Mouse (Mus musculus): Measurements from ENCODE around the gene Gja1. TPM values are rescaled to one million over a fixed set of nuclear protein-coding genes. Genes with fewer than 3 reads are reported as not detected.

The Gja1 gene
- polyA plus RNA-seq, 3 experiments from 2014 or later, result 0.18 to 0.59 (median 0.30) TPM

DNA sequence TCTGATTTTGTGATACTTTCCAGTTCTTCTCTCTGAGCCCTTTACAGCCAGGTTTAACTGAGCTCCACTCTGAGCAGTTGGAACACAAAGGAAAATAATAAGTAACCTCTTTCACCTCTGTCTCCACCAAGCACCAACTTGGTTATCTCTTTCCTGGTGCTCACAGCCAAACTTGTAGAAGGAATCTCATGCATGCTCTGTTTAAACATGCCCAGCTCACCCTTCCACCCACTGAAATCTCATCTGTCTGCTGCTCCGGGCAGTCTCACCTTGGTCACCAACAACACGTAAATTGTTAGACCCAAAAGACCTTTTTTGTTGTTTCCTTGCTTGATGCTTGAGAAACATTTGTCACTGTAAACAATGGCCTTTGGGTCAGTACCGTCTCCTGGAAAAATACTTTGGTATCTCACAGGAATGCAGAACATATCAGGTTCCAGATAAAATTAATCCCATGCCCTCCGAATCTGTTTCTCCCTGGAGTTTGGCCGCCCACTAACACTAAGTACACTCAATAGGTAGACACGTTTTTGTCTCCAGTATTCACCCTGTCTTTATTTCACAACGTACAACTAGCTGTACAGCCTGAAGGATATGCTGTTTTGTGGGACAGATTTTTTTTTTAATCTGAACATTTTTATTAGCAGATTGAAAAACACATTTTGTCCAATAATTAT is 38.9 kb downstream of the Gja1 start:
- ATAC-seq, result no peak

DNA sequence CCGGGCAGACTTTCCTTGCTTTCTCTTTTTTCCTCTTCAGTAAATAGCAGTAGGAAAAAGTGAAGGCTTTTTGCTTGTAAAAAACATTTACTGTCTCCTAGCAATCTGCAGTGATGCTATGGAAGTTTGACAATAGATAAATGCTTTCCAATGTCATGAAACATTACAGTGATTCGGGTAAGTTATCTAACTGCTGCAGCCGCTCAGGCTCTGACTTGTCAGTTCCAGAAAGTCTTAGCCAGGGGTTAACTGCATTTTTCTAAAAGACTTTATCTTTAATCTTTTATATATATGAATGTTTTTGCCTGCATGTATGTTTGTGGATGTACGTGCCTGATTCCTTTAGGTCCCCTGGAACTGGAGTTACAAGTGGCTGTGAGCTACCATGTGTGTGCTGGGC is 45.4 kb downstream of the Gja1 start:
- ATAC-seq, result no peak

DNA sequence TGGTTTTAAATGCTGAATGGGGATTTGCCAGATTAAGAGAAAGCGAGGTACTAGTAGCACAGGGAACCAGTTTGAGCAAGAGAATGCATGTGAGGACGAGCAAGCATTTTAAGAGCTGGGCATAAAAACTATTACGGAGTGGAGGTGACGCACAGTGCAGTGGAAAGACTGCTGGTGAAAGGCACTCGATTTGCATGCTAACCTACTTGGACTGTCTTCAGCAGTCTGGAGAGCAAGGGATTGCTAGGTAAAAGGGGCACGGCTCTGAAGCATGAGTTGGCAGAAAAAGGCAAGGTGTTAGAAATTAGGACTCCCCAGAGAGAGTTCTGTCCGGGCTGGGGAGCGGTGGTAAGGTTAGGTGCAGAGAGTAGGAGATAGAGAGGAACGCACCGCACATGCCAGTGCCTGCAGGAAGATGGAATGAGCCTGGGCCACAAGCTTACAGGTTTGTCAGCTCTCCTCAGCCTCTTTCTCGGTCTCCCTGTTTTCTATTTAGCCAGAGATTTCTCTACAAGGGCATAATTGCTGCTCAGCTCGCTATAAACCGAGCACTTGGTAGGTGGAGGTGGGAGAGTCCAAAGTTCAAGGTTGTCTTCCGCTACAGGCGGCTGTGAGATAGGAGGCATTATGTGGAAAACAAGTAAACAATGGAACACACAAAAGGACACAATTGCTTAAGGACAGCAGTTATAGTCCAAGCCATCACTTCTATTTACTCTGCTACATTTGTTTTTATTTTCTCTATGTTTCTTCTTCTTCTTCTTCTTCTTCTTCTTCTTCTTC is 48.1 kb downstream of the Gja1 start:
- no peak for ATAC-seq

DNA sequence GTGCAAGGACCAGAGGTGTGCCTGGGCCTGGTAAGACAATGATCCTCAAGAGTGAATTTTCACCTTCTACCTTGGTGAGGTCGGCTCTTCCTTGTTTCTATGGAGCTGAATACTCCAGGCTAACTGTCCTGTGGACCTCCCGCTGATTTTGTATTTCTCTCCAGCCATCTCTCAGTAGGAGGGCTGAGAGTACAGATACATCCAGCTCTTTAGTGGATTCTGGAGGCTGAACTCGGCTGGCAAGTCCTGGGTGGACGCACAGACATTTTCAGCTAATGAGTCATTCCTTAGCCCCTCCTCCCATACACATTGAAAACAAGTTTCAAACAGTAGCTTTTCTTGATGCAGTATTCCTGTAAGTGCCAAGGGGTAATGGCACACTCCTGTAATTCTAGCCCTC is 49.2 kb downstream of the Gja1 start:
- no peak for ATAC-seq

DNA sequence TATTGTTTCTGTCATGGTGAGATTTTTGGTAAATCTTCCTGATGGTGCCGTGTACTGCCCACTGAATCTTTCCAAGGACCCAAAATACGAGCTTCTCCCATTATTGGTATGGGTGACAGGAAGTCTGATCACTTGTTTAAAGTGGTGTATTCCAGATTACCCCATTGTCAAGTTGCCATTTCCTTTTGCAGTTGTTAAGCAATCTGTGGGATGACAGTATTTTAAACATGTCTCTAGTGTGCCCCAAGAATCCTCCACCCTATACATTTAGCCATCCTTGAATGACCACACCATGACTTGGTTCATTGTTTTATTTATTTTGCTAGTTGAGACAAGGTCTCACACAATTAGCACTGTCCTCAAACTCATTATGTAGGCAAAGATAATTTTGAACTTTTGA is 50.3 kb downstream of the Gja1 start:
- ATAC-seq, result no peak

DNA sequence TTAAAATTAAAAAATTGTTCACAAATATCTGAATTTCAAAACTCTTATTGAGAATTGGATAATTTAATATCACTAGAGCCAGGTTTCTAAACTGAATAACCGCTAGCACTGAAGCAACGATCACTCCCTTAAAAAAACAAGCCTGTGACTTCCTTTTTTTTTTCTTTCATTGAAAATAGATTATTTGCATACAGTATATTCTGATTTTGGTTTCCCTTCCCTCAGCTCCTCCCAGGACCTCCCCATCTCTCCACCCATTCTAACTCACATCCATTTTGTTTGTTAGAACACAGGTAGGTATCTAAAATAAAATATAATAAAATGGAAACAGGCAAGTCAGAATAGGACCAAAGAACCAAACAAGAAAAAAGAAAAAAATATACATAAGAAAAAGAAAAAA is 50.7 kb downstream of the Gja1 start:
- ATAC-seq, result no peak

DNA sequence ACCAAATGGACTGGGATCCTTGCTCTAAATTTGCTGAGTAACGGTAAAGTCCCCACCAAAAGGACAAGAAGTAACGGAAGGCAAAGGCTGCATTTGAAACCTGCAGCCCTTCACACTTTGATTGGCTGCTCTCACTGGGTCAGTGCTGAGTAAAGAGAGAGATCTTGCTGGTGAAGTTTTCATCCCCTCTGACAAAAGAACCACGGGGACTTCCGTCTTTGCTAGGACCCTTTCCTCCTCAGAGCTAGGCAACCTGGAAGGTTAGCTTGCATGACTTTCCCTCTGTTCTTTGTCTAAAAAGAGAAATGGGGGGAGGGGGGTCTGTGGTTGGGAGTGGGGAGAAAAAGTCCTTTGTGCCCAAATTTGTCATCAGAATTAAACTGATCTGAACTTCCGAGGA is 51.9 kb downstream of the Gja1 start:
- no peak for ATAC-seq

DNA sequence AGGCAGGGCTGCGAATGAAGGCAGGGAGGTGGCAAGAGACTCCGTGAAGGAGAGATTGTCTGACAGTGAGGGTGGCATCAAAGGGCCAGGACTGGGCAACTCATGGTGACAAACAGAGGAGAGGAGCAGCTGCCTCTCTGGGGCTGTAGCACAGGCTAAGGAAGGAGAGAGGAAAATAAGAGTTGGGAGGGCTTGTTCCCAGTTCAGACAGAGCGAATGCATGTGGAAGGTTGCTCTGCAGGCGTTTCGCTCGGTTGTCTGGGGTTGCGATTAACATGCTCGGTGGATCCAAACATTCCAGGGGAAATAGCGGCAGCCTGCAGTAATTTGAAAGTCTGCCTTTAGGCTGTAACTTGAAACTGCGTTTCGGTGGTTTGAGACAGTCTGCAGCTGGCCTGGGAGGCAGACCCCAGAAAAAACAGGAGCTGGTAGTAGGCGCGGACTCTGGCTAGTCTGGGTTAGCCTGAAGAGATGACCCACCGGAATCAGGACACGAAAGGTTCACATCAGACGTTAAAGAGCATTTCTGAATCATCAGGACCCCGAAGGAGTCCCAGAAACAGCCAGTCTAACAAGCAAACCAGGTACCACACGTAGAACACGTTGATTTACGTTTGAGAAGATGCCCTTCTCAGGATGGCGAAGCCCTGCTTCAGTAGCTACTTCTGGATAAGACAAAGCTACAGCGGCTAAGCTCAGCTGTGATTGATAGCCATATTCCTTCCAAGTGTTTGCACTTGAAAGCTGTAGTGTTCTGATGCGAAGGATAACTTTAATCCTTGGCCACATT is 54.7 kb downstream of the Gja1 start:
- ATAC-seq, result no peak

DNA sequence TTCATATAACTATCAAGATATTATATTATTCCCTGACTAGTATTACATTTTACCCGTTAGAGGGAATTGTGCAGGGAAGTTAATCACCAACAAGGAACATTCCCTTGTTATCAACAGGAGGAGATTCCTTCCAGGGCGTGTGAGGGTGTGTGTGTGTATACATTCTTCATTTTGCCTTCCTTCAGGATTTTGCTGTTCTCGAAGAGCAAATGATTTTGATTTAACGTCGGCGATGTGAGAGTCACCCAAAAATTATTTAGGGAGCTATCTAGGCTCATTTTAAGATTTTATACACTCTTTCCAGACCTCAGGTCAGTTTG is 55.2 kb downstream of the Gja1 start:
- ATAC-seq, result no peak

DNA sequence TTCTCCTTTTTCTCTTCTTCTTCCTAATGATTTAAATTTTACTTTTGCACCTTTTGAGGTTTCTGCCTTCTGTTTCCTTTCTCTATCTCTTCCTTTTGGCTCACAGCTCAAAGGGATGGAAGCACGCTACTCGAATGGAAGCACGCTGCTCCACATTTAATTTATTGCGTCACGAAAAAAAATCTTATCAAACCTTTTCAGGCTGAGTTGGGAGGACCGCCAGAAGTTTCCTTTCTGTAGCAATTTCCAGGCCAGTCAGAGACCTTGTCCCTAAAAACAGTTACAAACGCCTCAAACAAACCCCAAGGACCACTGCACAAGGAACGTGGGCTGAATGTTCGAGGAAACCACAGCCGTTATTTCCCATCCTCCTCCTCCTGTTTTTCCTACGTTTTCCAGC is 60.2 kb downstream of the Gja1 start:
- ATAC-seq, result no peak

DNA sequence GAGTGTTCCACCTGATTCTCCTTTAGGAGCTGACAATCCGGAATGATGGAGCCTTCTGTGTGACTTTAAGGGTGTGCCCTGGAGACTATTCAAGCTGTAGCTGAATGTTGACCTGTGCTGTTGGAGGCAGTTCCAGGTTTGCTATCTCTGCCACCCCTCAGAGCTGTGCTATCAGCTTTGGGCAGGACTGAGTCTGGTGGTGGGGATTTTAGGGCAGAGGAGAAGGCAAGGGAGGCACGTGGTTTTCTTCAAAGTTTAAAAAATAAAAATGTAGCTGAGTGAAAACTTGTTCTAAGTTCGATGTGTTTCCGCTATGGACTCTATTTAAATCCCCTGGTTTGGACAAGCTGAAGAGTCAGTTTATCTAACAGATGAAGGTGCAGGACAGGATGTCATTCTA is 62.5 kb downstream of the Gja1 start:
- no peak for ATAC-seq

DNA sequence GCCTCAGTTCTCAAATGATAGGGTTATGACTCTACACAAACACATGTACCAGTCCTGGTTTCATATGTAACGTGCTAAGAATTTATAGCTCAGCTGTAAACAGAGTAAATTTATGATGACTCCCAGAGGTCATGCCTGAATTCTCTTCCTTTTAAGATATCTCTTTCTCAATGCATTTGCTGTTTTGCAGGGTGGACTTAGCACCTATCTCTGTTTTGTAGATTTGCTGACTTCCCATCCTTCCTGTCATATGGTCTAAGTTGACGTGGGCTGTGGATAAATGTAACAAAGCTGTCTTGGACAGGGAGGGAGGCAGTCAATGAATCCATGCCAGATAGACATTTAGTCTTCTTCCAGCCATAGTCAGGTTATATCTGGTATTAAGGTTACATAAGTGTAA is 67.3 kb downstream of the Gja1 start:
- ATAC-seq, result no peak

DNA sequence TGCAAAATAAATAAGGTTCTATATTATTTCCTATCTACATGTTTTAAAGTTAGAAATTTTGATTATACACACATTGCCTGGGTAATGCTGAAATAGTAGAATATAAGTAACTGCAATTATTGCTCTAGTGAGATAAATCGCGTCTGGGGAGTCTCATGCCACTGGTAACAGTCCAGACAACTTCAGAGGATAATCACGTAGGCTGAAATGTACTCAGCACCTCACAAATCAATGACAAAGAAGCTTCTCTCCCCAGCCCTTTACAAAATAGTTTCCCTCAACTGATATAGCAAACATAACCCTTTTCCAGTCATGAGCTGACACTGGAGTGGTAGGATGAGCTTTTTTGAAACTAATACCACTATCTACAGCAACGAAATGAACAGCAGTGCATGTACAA is 71.9 kb downstream of the Gja1 start:
- no peak for ATAC-seq

Other genes with a start within 250 kb of the Gja1 start
- gene Tbc1d32, start 148.6 kb upstream of the Gja1 start, polyA plus RNA-seq (2017; shearing (Covaris generic)), result 1 to 10 TPM in 2 of 3 experiments, under 1 TPM in 1; 0.87 to 2.4 (median 1.5) TPM